Mouse (Mus musculus) monocyte, adult 59 days (primary cell): Measurements from ENCODE around the gene Ubc. TPM values are rescaled to one million over a fixed set of nuclear protein-coding genes. Genes with fewer than 3 reads are reported as not detected.

Source experiments
- total RNA-seq, 2 experiments: library from RNA; stranded (reverse); gene quantifications; one replicate each; pipeline ENCODE4 v1.2.4; 2023

Gene Ubc
- 1,000 to 10,000 TPM; 2,603 to 3,157 TPM for total RNA-seq

DNA sequence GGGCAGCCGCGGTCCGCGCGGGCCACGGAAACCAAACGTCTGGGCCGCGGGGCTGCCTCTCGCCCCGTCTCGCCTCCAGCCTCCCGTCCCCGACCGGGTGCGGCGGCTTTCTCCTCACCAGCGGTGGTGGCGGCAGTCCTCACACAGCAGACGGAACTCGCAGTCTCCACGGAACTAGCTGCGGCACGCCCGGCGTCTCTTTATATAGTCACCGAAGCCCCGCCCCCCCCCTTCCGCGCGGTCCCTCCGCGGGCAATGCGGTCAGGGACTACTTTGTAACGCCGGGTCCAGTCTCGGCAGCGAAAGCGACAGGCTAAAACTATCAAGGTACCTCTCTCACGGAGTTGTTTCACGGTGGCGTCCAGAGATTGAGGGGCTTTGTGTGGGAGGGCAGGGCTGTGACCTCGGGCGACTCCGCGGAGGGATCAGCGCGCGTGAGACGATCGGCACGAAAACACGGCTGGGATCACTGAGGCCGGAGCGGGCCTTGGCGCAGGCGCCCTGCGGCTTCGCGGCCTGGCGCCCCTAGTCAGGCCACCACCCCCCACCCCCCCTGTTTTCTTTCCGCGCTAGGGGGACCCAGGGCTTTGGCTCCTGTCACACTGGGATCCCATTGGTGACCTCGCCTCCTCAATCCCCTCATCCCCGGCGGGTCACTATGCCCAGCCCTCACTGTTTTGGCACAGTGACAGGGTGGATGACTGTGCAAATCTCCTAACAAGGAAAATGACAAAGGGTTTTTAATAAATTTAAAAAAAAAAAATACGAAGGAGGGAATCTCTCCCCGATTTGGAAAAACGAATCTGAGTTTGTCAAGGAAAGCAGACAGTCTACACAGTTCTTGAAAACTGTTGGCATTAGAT, at the start of gene Ubc:
TSS of gene Ubc (minus strand) at position 624 of the 863 bp plus-strand sequence.

GRCm38 (mm10) chr5:125433793-125434337, 43.9 kb upstream of the Ubc start, which contains the start of gene Dhx37:
Dhx37 (minus strand) TSS chr5:125434121.

GRCm38 (mm10) chr5:125389131-125389578, 847 bp downstream of the Ubc start, which contains the start of gene Gm10382:
Gm10382 (plus strand) TSS chr5:125389322.

DNA sequence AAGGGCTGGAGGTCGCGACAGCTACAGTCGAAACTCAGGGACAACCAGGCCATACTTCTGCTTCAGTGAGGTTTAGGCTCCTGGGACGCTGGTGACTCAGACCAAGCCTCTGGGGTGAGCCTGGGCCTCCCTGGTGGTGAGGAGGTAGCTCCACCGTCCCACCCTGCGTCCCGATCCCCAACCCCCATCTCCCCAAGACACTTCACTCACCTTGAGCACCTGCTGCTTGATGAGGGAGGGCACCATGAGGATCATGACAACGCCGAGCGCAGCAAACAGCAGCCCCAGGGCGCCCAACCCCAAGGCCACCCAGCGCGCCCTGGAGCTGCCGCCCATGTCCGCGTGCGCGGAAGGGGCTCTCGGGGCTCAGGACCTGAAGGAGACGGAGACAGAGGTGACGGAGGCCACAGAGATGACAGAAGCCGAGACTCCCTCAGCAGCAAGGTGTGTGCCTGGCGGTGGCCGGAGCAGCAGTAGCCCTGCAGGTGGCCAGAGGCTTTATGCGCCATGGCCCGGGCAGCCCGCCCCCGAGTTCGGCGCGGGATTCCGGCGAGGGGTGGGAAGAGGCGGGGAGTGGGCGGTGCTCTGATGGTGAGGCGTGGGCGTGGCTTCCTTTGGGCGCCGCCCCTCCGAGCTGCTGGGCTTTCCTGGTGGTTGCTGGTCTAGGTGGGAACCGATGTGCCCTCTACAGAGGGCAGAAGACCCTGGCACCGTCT, 49.3 kb downstream of the Ubc start, which contains the start of gene Scarb1:
TSS of gene Scarb1 (minus strand) at position 548 of the 716 bp plus-strand sequence.

Other genes starting within 250 kb of the Ubc start
- gene Ncor2, start 211.0 kb downstream of the Ubc start, total RNA-seq = 100 to 1,000 TPM; 341 to 357 TPM
- gene Scarb1, start 49.1 kb downstream of the Ubc start, total RNA-seq = 100 to 1,000 TPM; 249 to 253 TPM
- 1 to 10 TPM; 1.2 to 1.4 TPM for gene Gm10382, start 880 bp downstream of the Ubc start, total RNA-seq
- gene Dhx37, start 43.9 kb upstream of the Ubc start, total RNA-seq = 10 to 100 TPM; 11.7 TPM
- gene Bri3bp, start 51.4 kb upstream of the Ubc start, total RNA-seq = 10 to 100 TPM; 40.5 to 41.8 TPM
- gene Aacs, start 85.6 kb upstream of the Ubc start, total RNA-seq = 10 to 100 TPM; 23.3 to 24.1 TPM
- under 1 TPM in 1 of 2 experiments, not detected in 1; 0.09 TPM for gene Tmem132b, start 141.6 kb upstream of the Ubc start, total RNA-seq